Mouse (Mus musculus): Measurements from ENCODE around the gene Tmem106b. TPM values are rescaled to one million over a fixed set of nuclear protein-coding genes. Genes with fewer than 3 reads are reported as not detected.

Tmem106b gene
- total RNA-seq, 2 experiments from 2014 or later: 66.2 to 70.7 TPM

Other genes with a start within 250 kb of the Tmem106b start
- gene Vwde, start 155.2 kb downstream of the Tmem106b start, total RNA-seq (2021): not detected